Mouse (Mus musculus) embryonic facial prominence, embryonic 11.5 days (tissue): ENCODE measurements around the gene Zfr. TPM values are rescaled to one million over a fixed set of nuclear protein-coding genes. Genes with fewer than 3 reads are reported as not detected.

Experiments used
- ATAC-seq: fragments of 200-750 bp; cut with Nextera tagmentation; replicated peaks from 2 replicates; pipeline ENCODE4 v1.8.0; 2017; ENCODE audit warnings: low read depth; ENCODE audit not compliant: insufficient number of reproducible peaks, low FRiP score, low TSS enrichment
- DNase-seq: peaks from one replicate; pipeline ENCODE4 v3.0.0-alpha.2; 2015; ENCODE audit warnings: low spot score
- H3K27ac ChIP-seq: fragments of 300-500 bp; sonication (generic); replicated peaks from 2 replicates; pipeline ENCODE4 v1.5.1; 2014; ENCODE audit warnings: mild to moderate bottlenecking, low read depth, low read length, control low read depth
- H3K27me3 ChIP-seq: fragments of 300-500 bp; sonication (generic); 2 replicates; pipeline ENCODE4 v1.6.1; 2014; ENCODE audit warnings: mild to moderate bottlenecking, low read length, moderate library complexity, mixed read lengths; ENCODE audit not compliant: control insufficient read depth, insufficient read depth
- H3K36me3 ChIP-seq: fragments of 300-500 bp; sonication (generic); replicated peaks from 2 replicates; pipeline ENCODE4 v1.6.1; 2014; ENCODE audit warnings: low read depth, mild to moderate bottlenecking, low read length, moderate library complexity, mixed read lengths; ENCODE audit not compliant: control insufficient read depth, insufficient read depth
- H3K4me1 ChIP-seq: fragments of 300-500 bp; sonication (generic); 2 replicates; pipeline ENCODE4 v1.6.1; 2014; ENCODE audit warnings: low read length, mixed read lengths; ENCODE audit not compliant: control insufficient read depth, insufficient read depth
- H3K4me2 ChIP-seq: fragments of 300-500 bp; sonication (generic); 2 replicates; pipeline ENCODE4 v1.6.1; 2014; ENCODE audit warnings: low read depth, mild to moderate bottlenecking, control low read depth, low read length, moderate library complexity
- H3K4me3 ChIP-seq: fragments of 300-500 bp; sonication (generic); 2 replicates; pipeline ENCODE4 v1.5.1; 2014; ENCODE audit warnings: low read depth, low read length, control low read depth
- H3K9ac ChIP-seq: fragments of 300-500 bp; sonication (generic); replicated peaks from 2 replicates; pipeline ENCODE4 v1.6.1; 2014; ENCODE audit warnings: mild to moderate bottlenecking, control low read depth, low read length
- H3K9me3 ChIP-seq: fragments of 300-500 bp; sonication (generic); replicated peaks from 2 replicates; pipeline ENCODE4 v1.6.1; 2016; ENCODE audit warnings: mild to moderate bottlenecking, low read length, inconsistent platforms, mixed read lengths; ENCODE audit not compliant: control insufficient read depth
- WGBS: fragments of 180-500 bp; shearing (Covaris S2); extraction: QIAGEN DNeasy Blood & Tissue Kit; methylation state at CpG from one replicate; pipeline ENCODE4 v1.1.7; 2014; 5-methylcytosine and 5-hydroxymethylcytosine counted together
- polyA plus RNA-seq: library from polyadenylated mRNA; unstranded; fragments of >200 nt; fragmentation: Nextera tagmentation; extraction: Ambion mirVana; gene quantifications from 2 replicates; pipeline ENCODE4 v1.2.1, GENCODE M21; 2014

Gene Zfr
- polyA plus RNA-seq, 1 experiment from 2014 or later = 112 TPM

DNA sequence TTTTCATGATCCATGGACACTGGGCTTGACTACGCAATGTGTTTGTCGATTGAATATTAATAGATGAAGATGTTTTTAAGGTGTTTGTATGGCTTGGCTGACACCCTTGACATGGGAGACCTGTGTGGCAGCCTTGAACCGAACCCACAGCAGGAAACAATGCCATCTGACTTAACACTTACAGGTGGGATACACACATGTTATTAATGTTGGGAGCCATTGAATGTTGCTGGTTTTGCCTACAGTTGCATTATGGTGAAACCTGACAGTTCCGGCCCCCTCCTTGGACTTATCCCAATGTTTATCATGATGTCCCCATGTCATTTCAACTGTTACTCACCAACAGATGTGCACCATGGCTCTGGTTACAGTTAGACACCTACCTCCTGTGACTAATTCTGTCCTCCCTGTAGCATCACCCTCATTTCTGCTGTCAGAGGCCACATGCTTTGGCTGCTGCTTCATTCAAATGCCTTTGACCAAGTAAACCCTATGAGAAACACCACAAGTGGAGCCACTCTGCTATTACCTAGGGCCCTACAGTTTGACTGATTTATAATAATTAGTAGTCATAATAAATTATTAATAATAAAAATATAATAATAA lies 23.6 kb upstream of the Zfr start:
- Histone ChIP-seq H3K9me3 (no peaks in the 10 kb centered on the region; the same call in 1 of the 2 replicates), H3K27ac (no peak overlapping the region), H3K9ac (no peak overlapping the region), H3K27me3 (no peaks in the 10 kb centered on the region), H3K4me1 (no peaks in the 10 kb centered on the region), H3K36me3 (no peaks in the 10 kb centered on the region), H3K4me2 (no peak overlapping the region), H3K4me3 (no peak overlapping the region)
- DNase-seq = no peak
- ATAC-seq = no peak
- 93% methylated on average over 4 of the region's 4 CpGs for WGBS

GRCm38 (mm10) chr15:12096447-12096846 lies 21.2 kb upstream of the Zfr start:
- Histone ChIP-seq H3K4me1 (no peaks in the 10 kb centered on the region), H3K4me3 (no peak overlapping the region), H3K4me2 (no peak overlapping the region), H3K9ac (no peak overlapping the region), H3K36me3 (no peaks in the 10 kb centered on the region), H3K9me3 (no peaks in the 10 kb centered on the region; the same call in 1 of the 2 replicates), H3K27ac (no peak overlapping the region), H3K27me3 (no peaks in the 10 kb centered on the region)
- no peak for DNase-seq
- no peak for ATAC-seq
- 82% methylated on average over 4 of the region's 4 CpGs for WGBS

DNA sequence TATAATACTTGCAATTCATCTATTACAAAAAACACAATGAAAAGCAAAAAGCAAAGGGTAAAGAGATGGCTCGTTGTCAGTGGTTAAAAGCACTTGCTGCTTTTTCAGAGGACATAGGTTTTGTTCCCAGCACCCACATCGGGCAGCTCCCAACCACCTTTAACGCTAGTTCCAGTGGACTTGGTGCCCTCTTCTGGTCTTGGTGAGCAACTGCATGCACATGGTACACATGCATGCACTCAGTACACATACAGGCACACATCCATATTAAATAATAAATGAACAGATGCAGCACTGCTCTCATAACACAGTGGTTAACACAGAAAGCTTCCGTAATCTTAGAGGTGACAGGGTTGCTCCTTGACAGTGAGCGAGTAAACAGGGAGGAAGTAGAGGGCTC lies 20.3 kb upstream of the Zfr start:
- H3K4me2 ChIP-seq = no peak overlapping the region
- no peaks in the 10 kb centered on the region for H3K36me3 ChIP-seq
- H3K9ac ChIP-seq = no peak overlapping the region
- 91% methylated on average over 5 of the region's 5 CpGs for WGBS
- DNase-seq (no peak), ATAC-seq (no peak)
- no peak overlapping the region for H3K27ac ChIP-seq
- H3K27me3 ChIP-seq = no peaks in the 10 kb centered on the region
- H3K4me3 ChIP-seq = no peak overlapping the region
- H3K9me3 ChIP-seq = no peaks in the 10 kb centered on the region; the same call in 1 of the 2 replicates
- no peaks in the 10 kb centered on the region for H3K4me1 ChIP-seq

DNA sequence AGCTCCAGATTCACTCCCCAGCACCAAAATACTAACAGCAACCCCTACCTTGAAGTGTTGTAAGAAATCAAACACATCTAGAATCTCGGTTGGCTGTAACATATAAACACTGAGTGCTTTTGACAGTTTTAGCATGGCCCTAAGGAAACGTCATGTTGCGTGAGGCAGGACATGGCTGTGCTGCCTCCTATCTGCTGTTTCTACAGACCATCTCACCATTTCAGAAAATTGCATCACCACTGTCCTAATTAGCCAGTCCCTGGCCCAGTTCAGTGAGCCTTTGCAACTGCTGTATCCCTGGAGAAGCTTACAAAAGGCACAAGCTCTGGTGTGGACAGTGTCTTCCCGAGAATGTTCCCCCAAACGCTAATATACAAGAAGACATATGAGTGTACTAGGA lies 16.7 kb upstream of the Zfr start:
- ATAC-seq (no peak), DNase-seq (no peak)
- no peak overlapping the region for H3K9ac ChIP-seq
- no peak overlapping the region for H3K4me2 ChIP-seq
- no peaks in the 10 kb centered on the region for H3K27me3 ChIP-seq
- H3K4me1 ChIP-seq = no peaks in the 10 kb centered on the region
- H3K9me3 ChIP-seq = no peaks in the 10 kb centered on the region; the same call in 1 of the 2 replicates
- H3K4me3 ChIP-seq = no peak overlapping the region
- 70% methylated on average over 5 of the region's 5 CpGs for WGBS
- H3K36me3 ChIP-seq = no peaks in the 10 kb centered on the region
- H3K27ac ChIP-seq = no peak overlapping the region

GRCm38 (mm10) chr15:12103763-12104162 lies 13.9 kb upstream of the Zfr start:
- Histone ChIP-seq H3K27ac (no peak overlapping the region), H3K9ac (no peak overlapping the region), H3K27me3 (no peaks in the 10 kb centered on the region), H3K4me1 (no peaks in the 10 kb centered on the region), H3K36me3 (no peaks in the 10 kb centered on the region), H3K4me3 (no peak overlapping the region), H3K9me3 (no peaks in the 10 kb centered on the region), H3K4me2 (no peak overlapping the region)
- WGBS = 73% methylated on average over 3 of the region's 3 CpGs
- no peak for DNase-seq
- no peak for ATAC-seq

DNA sequence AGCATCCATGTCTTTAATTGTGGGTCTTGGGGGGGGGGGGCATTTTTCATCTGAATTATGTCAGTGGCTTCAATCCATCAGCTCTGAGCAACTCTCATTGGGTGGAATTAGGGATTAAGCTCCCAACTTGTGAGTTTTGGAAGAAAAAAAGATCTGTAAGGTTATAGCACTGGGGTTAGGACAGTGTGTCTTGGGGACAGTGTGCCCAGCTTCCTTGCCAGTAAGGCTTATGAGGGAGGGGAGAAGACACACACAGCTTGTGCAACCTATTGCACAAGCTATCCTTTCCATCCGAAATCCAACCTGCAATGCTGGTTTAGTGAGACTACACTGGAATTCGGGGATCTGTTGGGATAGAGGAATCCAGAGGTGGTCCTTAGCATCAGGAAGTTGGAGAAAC lies 12.8 kb upstream of the Zfr start:
- ATAC-seq (no peak), DNase-seq (no peak)
- Histone ChIP-seq H3K4me3 (no peak overlapping the region), H3K36me3 (no peaks in the 10 kb centered on the region), H3K4me2 (no peak overlapping the region), H3K9me3 (no peaks in the 10 kb centered on the region), H3K4me1 (no peaks in the 10 kb centered on the region), H3K9ac (no peak overlapping the region), H3K27me3 (no peaks in the 10 kb centered on the region), H3K27ac (no peak overlapping the region)
- WGBS = 90% methylated on average over 2 of the region's 2 CpGs

DNA sequence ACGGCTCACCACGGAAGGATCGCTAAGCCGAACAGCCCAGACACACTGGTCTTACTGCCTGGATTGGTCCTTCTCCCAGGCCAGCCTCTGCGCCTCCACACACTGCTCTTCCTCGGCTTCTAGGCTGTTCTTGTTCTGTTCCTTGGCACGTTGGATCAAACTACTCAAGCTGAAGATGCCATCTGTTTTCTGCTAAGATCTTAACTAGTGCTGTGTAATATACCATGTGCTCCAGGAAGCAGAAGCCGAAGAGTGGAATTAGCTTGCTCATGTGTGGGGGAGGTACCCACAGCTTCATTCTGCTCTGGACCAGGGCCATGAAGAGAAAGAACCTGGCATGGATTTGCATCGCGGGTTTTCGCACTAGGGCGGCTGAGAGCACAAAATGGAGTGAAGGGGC lies 11.2 kb upstream of the Zfr start:
- ATAC-seq = no peak
- no peak for DNase-seq
- Histone ChIP-seq H3K4me1 (no peaks in the 10 kb centered on the region), H3K27ac (no peak overlapping the region), H3K9ac (no peak overlapping the region), H3K9me3 (no peaks in the 10 kb centered on the region), H3K27me3 (no peaks in the 10 kb centered on the region), H3K4me3 (no peak overlapping the region), H3K36me3 (no peaks in the 10 kb centered on the region), H3K4me2 (no peak overlapping the region)
- WGBS = 90% methylated on average over 12 of the region's 12 CpGs

- Histone ChIP-seq H3K4me2 (no peak overlapping the region), H3K27ac (no peak overlapping the region), H3K36me3 (no peaks in the 10 kb centered on the region), H3K9ac (no peak overlapping the region), H3K4me3 (no peak overlapping the region), H3K27me3 (no peaks in the 10 kb centered on the region), H3K9me3 (no peaks in the 10 kb centered on the region), H3K4me1 (no peaks in the 10 kb centered on the region)
- ATAC-seq = no peak
- 67% methylated on average over 4 of the region's 4 CpGs for WGBS
- DNase-seq = no peak
These were observed 9.4 kb upstream of the Zfr start for GRCm38 (mm10) chr15:12108200-12108599.
